Mouse (Mus musculus): Measurements from ENCODE around the gene Gm11492.
A peak's percentile ranks its signal among the peaks of the same experiment; 100 is the strongest.

Gene Gm11492

GRCm38 (mm10) chr11:87578963-87579601 is 12.6 kb downstream of the Gm11492 start:
- no peak for DNase-seq (ENCODE audit: low spot score)

- DNase-seq (ENCODE audit: low spot score), result no peak
Measured at GRCm38 (mm10) chr11:87579713-87580112, 13.3 kb downstream of the Gm11492 start.

DNA sequence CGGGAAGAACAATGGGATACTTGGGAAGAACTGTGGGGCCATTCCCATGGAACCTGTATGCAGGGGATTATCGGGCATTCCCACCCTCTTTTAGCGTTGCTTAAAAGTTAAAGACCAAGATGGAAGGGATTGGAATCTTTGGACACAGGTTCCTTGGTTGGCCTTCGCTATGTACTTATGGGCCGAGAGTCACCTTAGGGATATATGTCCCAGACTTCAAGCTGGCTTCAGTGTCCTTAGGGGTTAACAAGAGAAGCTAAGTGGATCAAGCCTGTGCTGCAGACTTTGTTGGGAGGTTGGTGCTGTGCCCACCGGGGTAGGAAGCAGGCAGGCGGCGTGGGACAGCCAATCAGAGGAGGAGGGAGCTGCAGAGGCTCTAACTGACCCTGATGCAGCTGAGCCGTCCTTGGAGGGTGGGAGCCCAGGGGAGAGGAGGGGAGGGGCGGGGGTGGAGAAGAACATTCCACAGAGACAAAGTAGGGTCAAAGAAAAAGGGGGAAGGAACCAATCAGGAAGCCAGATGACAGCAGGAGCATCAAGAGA is 14.2 kb downstream of the Gm11492 start:
- no peak for DNase-seq (ENCODE audit: low spot score)

GRCm38 (mm10) chr11:87581161-87581865 is 14.9 kb downstream of the Gm11492 start:
- DNase-seq (ENCODE audit: low spot score), result no peak

DNA sequence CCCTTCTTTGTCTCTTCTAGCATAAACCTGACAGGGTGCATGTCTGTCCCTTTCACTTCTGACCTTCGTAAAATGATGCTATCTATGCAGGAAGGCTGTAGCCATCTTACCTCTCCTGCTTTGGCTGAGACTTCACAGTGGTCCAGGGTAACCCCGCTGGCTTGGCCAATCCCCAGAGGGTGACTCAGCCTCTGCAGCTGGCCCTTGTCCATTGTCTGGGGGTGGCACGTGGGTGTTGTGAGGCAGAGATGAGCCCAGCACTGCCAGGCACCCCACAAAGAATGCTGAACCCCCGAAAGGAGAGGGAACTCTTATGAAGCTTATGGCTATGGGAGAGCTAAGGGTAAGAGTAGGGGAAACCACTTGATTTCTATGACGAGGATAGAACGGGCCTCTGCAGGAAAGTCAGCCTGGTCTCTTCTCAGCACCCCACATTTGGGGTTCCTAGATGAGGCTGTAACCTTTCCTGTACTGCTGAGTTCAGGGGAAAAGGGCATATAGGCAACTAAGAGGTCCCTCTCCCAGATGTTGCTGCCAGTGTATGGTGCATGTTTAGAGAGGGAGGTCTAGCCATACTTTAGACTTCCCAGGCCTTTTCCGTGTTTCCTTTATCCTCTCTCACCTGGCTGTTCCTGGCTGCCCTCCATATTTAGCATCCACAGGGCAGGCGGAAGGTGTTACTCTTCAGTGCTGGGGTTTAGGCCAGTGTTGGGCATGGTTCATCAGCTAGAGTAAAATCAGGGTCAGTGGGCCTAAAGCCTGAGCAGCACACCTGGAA is 15.7 kb downstream of the Gm11492 start:
- DNase-seq (ENCODE audit: low spot score), result no peak

- no peak for DNase-seq (ENCODE audit: low spot score)
Measured at GRCm38 (mm10) chr11:87583291-87584034, 17.0 kb downstream of the Gm11492 start.

DNA sequence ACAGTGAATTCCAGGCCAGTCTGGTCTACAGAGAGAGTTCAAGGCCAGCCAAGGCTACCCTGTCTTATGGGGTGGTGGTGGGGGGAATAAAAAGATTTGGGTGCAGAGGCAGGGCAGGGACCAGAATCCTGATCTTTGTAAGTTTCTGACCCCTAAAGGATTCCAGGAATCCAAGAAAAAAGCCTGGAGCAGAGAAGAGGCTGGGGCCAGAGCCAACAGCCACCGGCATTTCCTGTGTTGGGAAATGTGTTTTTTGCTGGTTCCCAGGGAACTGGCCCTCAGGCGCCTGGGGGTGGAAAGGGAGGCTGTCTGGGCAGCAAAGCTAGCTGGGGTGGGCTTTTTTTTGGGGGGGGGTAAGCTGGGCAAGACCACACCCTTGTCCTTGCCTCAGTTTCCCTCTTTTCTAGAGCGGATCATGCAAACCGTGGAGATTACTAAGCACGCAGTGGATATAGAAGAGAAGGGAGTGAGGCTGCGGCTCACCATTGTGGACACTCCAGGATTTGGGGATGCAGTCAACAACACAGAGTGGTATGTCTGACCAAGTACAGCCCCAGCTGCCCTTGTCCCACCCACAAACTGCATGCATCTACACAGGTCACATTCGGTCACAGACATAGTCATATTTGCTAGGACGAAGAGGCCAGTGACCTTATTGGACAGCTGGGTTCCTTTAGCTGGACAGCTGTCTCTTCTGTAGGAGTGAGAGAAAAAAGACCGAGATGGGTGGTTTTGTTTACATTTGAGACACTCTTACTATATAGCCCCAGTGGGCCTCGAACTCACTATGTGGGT is 18.5 kb downstream of the Gm11492 start:
- DNase-seq (ENCODE audit: low spot score), result no peak

DNA sequence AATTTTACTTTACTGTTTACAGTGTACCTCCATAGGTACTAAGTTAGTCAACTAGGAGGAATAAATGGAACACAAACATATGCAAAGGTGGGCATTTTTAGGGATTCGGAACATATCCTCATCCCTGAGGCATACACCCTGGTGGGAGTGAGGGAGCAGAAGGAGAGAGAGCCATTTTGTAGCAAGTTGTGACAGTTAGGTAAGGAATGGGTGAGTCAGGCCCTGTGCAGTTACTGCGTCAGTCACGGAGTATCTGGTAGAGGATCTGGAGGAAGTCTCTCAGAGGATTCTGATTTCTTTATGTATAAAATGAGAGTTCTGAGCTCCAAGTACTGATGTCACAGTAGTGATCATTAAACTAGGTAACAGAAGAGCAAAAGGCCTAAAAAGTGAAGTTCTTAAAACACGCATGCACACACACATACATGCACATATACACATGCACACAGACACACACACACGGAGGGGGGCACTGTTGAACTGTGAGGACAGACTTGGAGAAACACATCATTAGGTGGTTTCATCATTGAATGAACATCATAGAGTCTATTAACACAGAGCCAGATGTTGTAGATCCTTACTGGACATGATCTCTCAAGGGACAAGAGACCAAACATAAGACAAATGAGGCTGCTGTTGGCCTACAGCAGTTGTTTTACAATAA is 20.9 kb downstream of the Gm11492 start:
- DNase-seq (ENCODE audit: low spot score), result no peak

DNA sequence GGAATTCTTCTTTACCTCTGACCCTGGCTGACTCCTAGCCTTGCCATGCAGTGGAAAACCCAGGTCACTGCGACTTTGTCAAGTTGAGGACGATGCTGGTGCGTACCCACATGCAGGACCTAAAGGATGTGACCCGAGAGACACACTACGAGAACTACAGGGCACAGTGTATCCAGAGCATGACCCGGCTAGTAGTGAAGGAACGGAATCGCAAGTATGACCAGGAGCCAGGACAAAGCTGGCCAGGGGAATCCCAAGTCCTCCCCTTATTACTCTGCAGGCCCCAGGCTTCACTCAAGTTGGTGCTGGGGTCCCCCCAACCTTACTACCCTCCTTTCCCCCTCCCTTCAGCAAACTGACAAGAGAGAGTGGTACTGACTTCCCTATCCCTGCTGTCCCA is 23.2 kb downstream of the Gm11492 start:
- no peak for DNase-seq (ENCODE audit: low spot score)

DNA sequence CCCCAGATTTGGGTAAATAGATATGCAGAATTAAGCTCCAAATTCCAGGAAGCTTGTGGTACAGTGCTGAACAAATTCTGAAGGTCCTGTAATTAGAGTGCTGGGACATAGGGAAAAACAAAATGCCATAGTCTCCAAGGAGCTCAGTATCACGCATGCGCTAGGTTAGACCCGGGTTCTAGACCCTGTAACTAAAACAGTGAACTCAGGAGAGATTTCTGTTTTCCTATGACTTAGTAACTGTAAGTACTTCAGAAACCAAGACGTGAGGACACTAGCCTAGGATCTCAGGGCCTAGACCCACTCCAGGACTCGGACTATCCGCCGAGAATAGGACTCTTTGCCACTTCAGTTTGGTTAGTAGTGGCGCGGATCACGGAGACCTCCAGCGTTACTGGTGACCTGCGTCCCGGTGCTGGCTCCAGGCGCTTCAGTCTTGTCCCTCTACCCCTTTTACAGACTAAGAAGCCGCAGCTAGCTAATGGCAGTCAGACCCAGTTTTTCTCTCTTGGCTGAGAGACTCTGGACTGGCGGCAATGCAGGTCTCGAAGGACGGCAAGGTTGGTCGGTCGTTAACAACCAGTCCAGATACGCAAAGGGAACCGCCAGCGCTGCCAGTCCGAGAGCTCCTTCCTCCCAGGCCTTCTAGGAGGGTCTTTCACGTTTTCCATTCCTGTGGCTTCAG is 24.5 kb downstream of the Gm11492 start:
- peak; percentile 21 for DNase-seq (ENCODE audit: low spot score)

- DNase-seq (ENCODE audit: low spot score), result peak; percentile 96
Measured at GRCm38 (mm10) chr11:87591526-87592353, 25.3 kb downstream of the Gm11492 start, which contains the start of gene Mtmr4. Mtmr4 (plus strand) TSS chr11:87592162.

- DNase-seq (ENCODE audit: low spot score), result no peak
Measured at GRCm38 (mm10) chr11:87592354-87592695, 25.9 kb downstream of the Gm11492 start.

DNA sequence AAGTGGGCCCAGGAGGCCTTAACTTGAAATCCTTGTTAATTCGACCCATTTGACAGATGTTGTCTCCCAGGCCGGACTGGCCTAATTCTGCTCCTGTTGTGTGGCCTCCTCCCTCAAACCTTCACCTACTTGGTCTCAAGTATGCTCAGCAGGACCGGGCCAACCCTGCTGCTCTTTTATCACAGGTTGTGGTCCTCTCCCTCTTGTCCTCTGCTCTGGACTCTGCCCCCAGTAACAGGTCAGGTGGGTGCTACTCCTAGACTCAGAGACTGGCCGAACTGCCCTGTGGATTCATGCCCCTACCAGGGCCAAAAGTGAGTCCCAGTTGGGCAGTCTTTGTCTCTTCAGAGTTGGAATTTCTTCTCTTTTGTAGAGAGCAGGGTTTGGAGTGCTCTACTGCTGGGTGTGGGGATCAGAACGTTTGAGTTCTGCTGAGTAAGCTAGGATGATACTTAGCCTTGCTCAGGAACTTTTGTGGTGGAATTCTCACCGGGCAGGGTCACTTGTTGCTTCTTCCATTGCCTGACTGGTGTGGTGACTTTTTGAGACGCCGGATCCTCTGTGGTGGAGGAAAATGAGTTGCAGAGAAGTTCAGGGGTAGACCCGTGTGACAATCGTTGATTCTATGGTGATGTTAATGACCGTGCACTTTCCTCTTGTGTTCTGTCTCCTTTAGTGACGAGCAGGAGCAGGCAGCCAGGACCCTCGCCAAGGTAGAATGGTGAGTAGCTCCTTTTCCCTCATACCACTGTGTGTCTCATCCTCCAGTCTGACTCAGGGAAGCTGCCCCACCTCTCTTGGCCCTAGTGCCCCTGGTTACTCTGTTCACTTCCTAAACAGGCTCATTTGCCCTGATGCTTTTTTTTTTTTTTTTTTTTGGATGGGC is 26.5 kb downstream of the Gm11492 start:
- DNase-seq (ENCODE audit: low spot score), result no peak

- DNase-seq (ENCODE audit: low spot score), result peak; percentile 67
Measured at GRCm38 (mm10) chr11:87595327-87595841, 28.9 kb downstream of the Gm11492 start.

DNA sequence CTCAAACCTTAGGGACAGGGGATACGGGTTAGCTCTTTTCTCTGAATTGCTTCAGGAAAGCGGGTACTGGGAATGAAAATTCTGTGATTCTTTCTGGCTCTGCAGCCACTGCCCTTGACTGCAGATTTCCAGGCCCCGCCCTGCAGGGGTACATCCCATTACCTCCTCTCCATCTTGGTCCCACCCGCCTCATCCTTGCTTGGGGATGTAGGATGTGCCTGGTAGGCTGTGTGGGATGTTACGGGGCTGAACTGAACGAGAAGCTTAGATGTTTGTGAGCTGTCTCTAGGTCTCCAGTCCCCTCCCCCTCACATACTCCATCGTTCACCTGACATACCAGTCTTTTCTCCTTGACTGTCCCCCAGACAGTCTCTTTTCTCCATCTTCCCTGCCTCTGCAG is 29.5 kb downstream of the Gm11492 start:
- no peak for DNase-seq (ENCODE audit: low spot score)

DNA sequence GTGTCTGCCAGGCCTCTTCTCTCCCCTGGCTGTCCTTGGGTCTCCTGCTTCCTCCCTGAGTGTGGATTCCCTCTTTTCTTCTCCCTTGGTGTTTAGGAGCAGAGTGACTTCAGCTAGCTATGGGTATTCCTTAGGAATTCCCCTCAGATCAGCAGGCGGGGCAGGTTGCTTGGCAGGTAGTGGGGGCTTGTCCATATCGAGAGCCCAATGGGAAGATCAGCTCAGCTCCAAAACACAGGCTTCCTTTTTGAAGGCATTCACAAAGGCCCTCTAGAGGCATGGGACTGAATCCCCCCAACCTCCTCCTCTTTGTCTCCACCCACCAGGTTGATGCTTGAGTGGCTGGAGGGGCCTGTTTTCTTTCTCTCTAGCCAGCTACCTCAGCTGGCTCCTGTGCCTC is 30.0 kb downstream of the Gm11492 start:
- no peak for DNase-seq (ENCODE audit: low spot score)

DNA sequence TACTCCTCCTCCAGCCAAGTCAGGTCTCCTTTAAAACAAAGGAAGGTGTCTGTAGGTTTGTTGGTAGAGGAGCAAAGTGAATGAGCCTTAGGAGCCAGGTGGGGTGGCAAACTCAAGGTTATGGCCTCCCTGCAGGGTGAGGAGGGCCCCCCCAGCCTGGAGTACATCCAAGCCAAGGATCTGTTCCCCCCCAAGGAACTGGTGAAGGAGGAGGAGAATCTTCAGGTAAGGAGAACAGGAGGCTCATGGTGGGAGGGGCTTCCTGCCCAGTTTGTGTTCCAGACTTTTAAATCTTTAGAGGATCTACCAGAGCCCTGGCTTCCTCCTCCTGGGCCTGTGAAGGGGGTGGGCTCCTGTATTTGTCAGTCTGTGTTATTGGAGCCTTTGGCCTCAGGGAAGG is 30.6 kb downstream of the Gm11492 start:
- no peak for DNase-seq (ENCODE audit: low spot score)
